Mouse (Mus musculus) thymus, adult 2 months (tissue): ENCODE results near the gene Gm17606. TPM values are rescaled to one million over a fixed set of nuclear protein-coding genes. Genes with fewer than 3 reads are reported as not detected.
A peak's percentile ranks its signal among the peaks of the same experiment; 100 is the strongest.

Source experiments
- DNase-seq: peaks from one replicate; pipeline ENCODE4 v3.0.0; 2021
- H3K27ac ChIP-seq: fragments of 200-500 bp; 2 replicates; pipeline ENCODE4 v1.5.1; 2012; ENCODE audit warnings: low read length, control low read depth; ENCODE audit not compliant: control insufficient read depth, insufficient read depth
- H3K27me3 ChIP-seq: fragments of 200-500 bp; 2 replicates; pipeline ENCODE4 v1.6.1; 2012; ENCODE audit warnings: mild to moderate bottlenecking, low read length, moderate library complexity, mixed read lengths; ENCODE audit not compliant: control insufficient read depth, insufficient read depth
- H3K36me3 ChIP-seq: fragments of 200-500 bp; 2 replicates; pipeline ENCODE4 v1.6.1; 2012; ENCODE audit warnings: mild to moderate bottlenecking, low read length, moderate library complexity; ENCODE audit not compliant: control insufficient read depth, insufficient read depth
- H3K4me1 ChIP-seq: fragments of 200-500 bp; replicated peaks from 2 replicates; pipeline ENCODE4 v1.6.1; 2012; ENCODE audit warnings: low read length; ENCODE audit not compliant: control insufficient read depth, insufficient read depth
- H3K4me3 ChIP-seq: fragments of 200-500 bp; 2 replicates; pipeline ENCODE4 v1.5.1; 2012; ENCODE audit warnings: mild to moderate bottlenecking, low read length, control low read depth, moderate library complexity; ENCODE audit not compliant: control insufficient read depth, insufficient read depth
- CTCF ChIP-seq: fragments of 200-500 bp; IDR thresholded peaks from 2 replicates; pipeline ENCODE4 v1.5.1; 2012; ENCODE audit warnings: mild to moderate bottlenecking, control low read depth, low read length, moderate library complexity, borderline replicate concordance; ENCODE audit not compliant: control insufficient read depth, poor library complexity, insufficient read depth; ENCODE audit errors: extremely low read depth
- POLR2A ChIP-seq: fragments of 200-500 bp; IDR thresholded peaks from 2 replicates; pipeline ENCODE4 v1.6.1; 2012; ENCODE audit warnings: mild to moderate bottlenecking, low read length, control low read depth, moderate library complexity; ENCODE audit not compliant: control insufficient read depth, poor library complexity, insufficient read depth; ENCODE audit errors: extremely low read depth
- WGBS: fragments of 180-500 bp; shearing (Covaris S2); methylation state at CpG from one replicate; pipeline ENCODE4 v1.1.7; 2018; 5-methylcytosine and 5-hydroxymethylcytosine counted together
- polyA plus RNA-seq: library from polyadenylated mRNA; depleted of rRNA; stranded (reverse); fragments of >200 nt; gene quantifications from 2 replicates; pipeline ENCODE4 v1.2.3, GENCODE M21; 2012; rRNA removed

The Gm17606 gene
- not detected in 2 replicates for polyA plus RNA-seq

GRCm38 (mm10) chr14:54640946-54641304, at the start of gene Gm17606:
Gene Gm17606 (plus strand): TSS chr14:54640952.
- Histone ChIP-seq H3K36me3 (peaks cover 38% of the 10 kb centered on the region), H3K27ac (no peak within 1 kb of the TSS), H3K4me1 (peaks cover 23% of the 10 kb centered on the region), H3K4me3 (peak within 1 kb of the TSS; percentile 59), H3K27me3 (no peaks in the 10 kb centered on the region; the same call in 1 of the 2 replicates)
- DNase-seq = no peak
- no peak for TF ChIP-seq POLR2A
- no peak for TF ChIP-seq CTCF
- 1% methylated on average over 28 of the region's 28 CpGs for WGBS

- Histone ChIP-seq H3K27me3 (no peaks in the 10 kb centered on the region), H3K27ac (no peak overlapping the region), H3K36me3 (no peaks in the 10 kb centered on the region), H3K4me1 (no peaks in the 10 kb centered on the region), H3K4me3 (no peak overlapping the region)
- no peak for TF ChIP-seq POLR2A
- TF ChIP-seq CTCF = no peak
- no peak for DNase-seq
- WGBS = 98% methylated on average over 16 of the region's 16 CpGs
Observed at GRCm38 (mm10) chr14:54591056-54591455, 49.7 kb upstream of the Gm17606 start.

GRCm38 (mm10) chr14:54592319-54592934, 48.3 kb upstream of the Gm17606 start:
- Histone ChIP-seq H3K4me3 (no peak overlapping the region), H3K27ac (no peak overlapping the region), H3K36me3 (no peaks in the 10 kb centered on the region), H3K27me3 (no peaks in the 10 kb centered on the region), H3K4me1 (no peaks in the 10 kb centered on the region)
- no peak for DNase-seq
- 49% methylated on average over 10 of the region's 10 CpGs for WGBS
- TF ChIP-seq POLR2A = no peak
- no peak for TF ChIP-seq CTCF

- no peak for DNase-seq
- TF ChIP-seq POLR2A = no peak
- no peak for TF ChIP-seq CTCF
- 99% methylated on average over 3 of the region's 3 CpGs for WGBS
Observed at GRCm38 (mm10) chr14:54594055-54594454, 46.7 kb upstream of the Gm17606 start.

GRCm38 (mm10) chr14:54594631-54595414, 45.9 kb upstream of the Gm17606 start:
- Histone ChIP-seq H3K27ac (no peak overlapping the region), H3K4me1 (no peaks in the 10 kb centered on the region), H3K36me3 (no peaks in the 10 kb centered on the region), H3K27me3 (no peaks in the 10 kb centered on the region), H3K4me3 (no peak overlapping the region)
- WGBS = 96% methylated on average over 28 of the region's 28 CpGs
- DNase-seq = no peak
- TF ChIP-seq POLR2A (no peak), CTCF (no peak)

More at GRCm38 (mm10) chr14:54594055-54594454, 46.7 kb upstream of the Gm17606 start:
- Histone ChIP-seq H3K36me3 (no peaks in the 10 kb centered on the region), H3K4me1 (no peaks in the 10 kb centered on the region), H3K27ac (no peak overlapping the region), H3K4me3 (no peak overlapping the region), H3K27me3 (no peaks in the 10 kb centered on the region)

- DNase-seq = peak; percentile 14
- H3K4me1 ChIP-seq = no peaks in the 10 kb centered on the region
Observed at GRCm38 (mm10) chr14:54597084-54597483, 43.7 kb upstream of the Gm17606 start.

More at GRCm38 (mm10) chr14:54597084-54597483, 43.7 kb upstream of the Gm17606 start:
- TF ChIP-seq POLR2A = no peak
- TF ChIP-seq CTCF = peak; percentile 62; the same call in 1 of the 2 replicates
- Histone ChIP-seq H3K27me3 (no peaks in the 10 kb centered on the region), H3K36me3 (no peaks in the 10 kb centered on the region), H3K4me3 (no peak overlapping the region), H3K27ac (no peak overlapping the region)
- WGBS = 86% methylated on average over 7 of the region's 7 CpGs
